Mouse (Mus musculus): ENCODE data around the gene Fgfr2. TPM values are rescaled to one million over a fixed set of nuclear protein-coding genes. Genes with fewer than 3 reads are reported as not detected.
A peak's percentile ranks its signal among the peaks of the same experiment; 100 is the strongest.

Gene Fgfr2
- polyA plus RNA-seq, 1 experiment = 0.17 TPM

- H3K27me3 ChIP-seq (ENCODE audit: control insufficient read depth, insufficient read depth, insufficient read length) = no peaks in the 10 kb centered on the region
These were observed 1048.6 kb downstream of the Fgfr2 start for GRCm38 (mm10) chr7:132074503-132074902.

GRCm38 (mm10) chr7:132070877-132071625 is 1052.1 kb downstream of the Fgfr2 start:
- H3K36me3 ChIP-seq (ENCODE audit: control insufficient read depth, insufficient read depth) = no peaks in the 10 kb centered on the region
- no peak overlapping the region for H3K4me3 ChIP-seq
- no peak for TF ChIP-seq POLR2A (IDR thresholded peaks at IDR 0.05; ENCODE audit: insufficient read length, low read depth)
- no peak for TF ChIP-seq CEBPB (IDR thresholded peaks at IDR 0.05; ENCODE audit: insufficient read depth, poor library complexity, severe bottlenecking)
- TF ChIP-seq SRF (IDR thresholded peaks at IDR 0.05; ENCODE audit: control insufficient read depth, insufficient read length, low read depth) = no peak
- TF ChIP-seq USF1 (IDR thresholded peaks at IDR 0.05; ENCODE audit: low read depth) = no peak
- no peak overlapping the region for H3ac ChIP-seq (ENCODE audit: control insufficient read depth, insufficient read length)
- no peak overlapping the region for H3K4me2 ChIP-seq (ENCODE audit: low read depth)
- H3K27me3 ChIP-seq (ENCODE audit: control insufficient read depth, insufficient read depth, insufficient read length) = no peaks in the 10 kb centered on the region
- H3K79me2 ChIP-seq (ENCODE audit: control insufficient read depth, insufficient read depth) = no peaks in the 10 kb centered on the region

More at GRCm38 (mm10) chr7:132074503-132074902, 1048.6 kb downstream of the Fgfr2 start:
- Histone ChIP-seq H3K79me2 (ENCODE audit: control insufficient read depth, insufficient read depth) (no peaks in the 10 kb centered on the region), H3K4me3 (no peak overlapping the region), H3ac (ENCODE audit: control insufficient read depth, insufficient read length) (no peak overlapping the region), H3K36me3 (ENCODE audit: control insufficient read depth, insufficient read depth) (no peaks in the 10 kb centered on the region), H3K4me2 (ENCODE audit: low read depth) (no peak overlapping the region)
- no peak for TF ChIP-seq POLR2AphosphoS2 (IDR thresholded peaks at IDR 0.05; ENCODE audit: insufficient read length, low read depth)
- no peak for TF ChIP-seq CEBPB (IDR thresholded peaks at IDR 0.05; ENCODE audit: insufficient read depth, poor library complexity, severe bottlenecking)
- no peak for TF ChIP-seq MYOD1 (IDR thresholded peaks at IDR 0.05; ENCODE audit: control insufficient read depth in 1 of 3, insufficient read length in 2 of 3, low read depth in 2 of 3)
- TF ChIP-seq TCF12 (IDR thresholded peaks at IDR 0.05; ENCODE audit: insufficient read depth, poor library complexity, severe bottlenecking) = no peak
- no peak for TF ChIP-seq USF1 (IDR thresholded peaks at IDR 0.05; ENCODE audit: low read depth)
- TF ChIP-seq E2F4 (IDR thresholded peaks at IDR 0.05; ENCODE audit: insufficient read depth) = no peak
- TF ChIP-seq POLR2A (IDR thresholded peaks at IDR 0.05; ENCODE audit: insufficient read length, low read depth) = no peak

GRCm38 (mm10) chr7:132067951-132068350 is 1055.2 kb downstream of the Fgfr2 start:
- Histone ChIP-seq H3K4me3 (no peak overlapping the region), H3K4me2 (ENCODE audit: low read depth) (no peak overlapping the region), H3K79me2 (ENCODE audit: control insufficient read depth, insufficient read depth) (no peaks in the 10 kb centered on the region), H3K36me3 (ENCODE audit: control insufficient read depth, insufficient read depth) (no peaks in the 10 kb centered on the region), H3ac (ENCODE audit: control insufficient read depth, insufficient read length) (no peak overlapping the region), H3K27me3 (ENCODE audit: control insufficient read depth, insufficient read depth, insufficient read length) (no peaks in the 10 kb centered on the region)
- TF ChIP-seq E2F4 (IDR thresholded peaks at IDR 0.05; ENCODE audit: insufficient read depth) (no peak), MYOD1 (IDR thresholded peaks at IDR 0.05; ENCODE audit: control insufficient read depth in 1 of 3, insufficient read length in 2 of 3, low read depth in 2 of 3) (peak in 1 of 3 experiments; percentile 20), MYOG (IDR thresholded peaks at IDR 0.05; ENCODE audit: control insufficient read depth in 1 of 3, insufficient read depth in 1 of 3, insufficient read length in 2 of 3, low read depth in 2 of 3) (no peak), TCF12 (IDR thresholded peaks at IDR 0.05; ENCODE audit: insufficient read depth, poor library complexity, severe bottlenecking) (no peak)

DNA sequence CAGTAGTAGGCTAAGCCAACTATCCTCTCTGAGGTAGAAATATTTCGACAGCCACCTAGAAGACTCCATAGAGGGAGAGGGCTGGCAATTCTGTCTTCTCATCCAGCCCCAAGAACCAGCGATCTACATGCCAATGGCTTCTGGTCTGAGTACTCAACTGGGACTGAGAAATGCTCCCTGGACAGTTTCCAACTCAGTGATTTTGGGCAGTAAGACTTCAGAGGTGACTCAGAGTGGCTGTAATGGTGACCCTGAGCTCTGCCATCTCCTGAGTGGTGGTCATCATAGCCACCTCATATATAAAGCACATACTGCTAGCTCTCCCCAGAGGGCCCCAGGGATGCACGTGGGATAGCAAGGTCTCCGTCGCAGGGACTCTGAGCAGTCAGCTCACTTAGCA is 1055.6 kb downstream of the Fgfr2 start:
- H3ac ChIP-seq (ENCODE audit: control insufficient read depth, insufficient read length) = no peak overlapping the region
- no peaks in the 10 kb centered on the region for H3K27me3 ChIP-seq (ENCODE audit: control insufficient read depth, insufficient read depth, insufficient read length)
- no peaks in the 10 kb centered on the region for H3K79me2 ChIP-seq (ENCODE audit: control insufficient read depth, insufficient read depth)
- no peak overlapping the region for H3K4me2 ChIP-seq (ENCODE audit: low read depth)
- no peaks in the 10 kb centered on the region for H3K36me3 ChIP-seq (ENCODE audit: control insufficient read depth, insufficient read depth)
- TF ChIP-seq POLR2A (IDR thresholded peaks at IDR 0.05; ENCODE audit: insufficient read length, low read depth) (no peak), TCF3 (IDR thresholded peaks at IDR 0.05; ENCODE audit: insufficient read length, low read depth) (no peak), POLR2AphosphoS2 (IDR thresholded peaks at IDR 0.05; ENCODE audit: insufficient read length, low read depth) (no peak), USF1 (IDR thresholded peaks at IDR 0.05; ENCODE audit: low read depth) (no peak), MYOD1 (IDR thresholded peaks at IDR 0.05; ENCODE audit: control insufficient read depth in 1 of 3, insufficient read length in 2 of 3, low read depth in 2 of 3) (no peak), E2F4 (IDR thresholded peaks at IDR 0.05; ENCODE audit: insufficient read depth) (no peak), TCF12 (IDR thresholded peaks at IDR 0.05; ENCODE audit: insufficient read depth, poor library complexity, severe bottlenecking) (no peak), CEBPB (IDR thresholded peaks at IDR 0.05; ENCODE audit: insufficient read depth, poor library complexity, severe bottlenecking) (no peak), MYOG (IDR thresholded peaks at IDR 0.05; ENCODE audit: control insufficient read depth in 1 of 3, insufficient read depth in 1 of 3, insufficient read length in 2 of 3, low read depth in 2 of 3) (no peak)
- no peak overlapping the region for H3K4me3 ChIP-seq

DNA sequence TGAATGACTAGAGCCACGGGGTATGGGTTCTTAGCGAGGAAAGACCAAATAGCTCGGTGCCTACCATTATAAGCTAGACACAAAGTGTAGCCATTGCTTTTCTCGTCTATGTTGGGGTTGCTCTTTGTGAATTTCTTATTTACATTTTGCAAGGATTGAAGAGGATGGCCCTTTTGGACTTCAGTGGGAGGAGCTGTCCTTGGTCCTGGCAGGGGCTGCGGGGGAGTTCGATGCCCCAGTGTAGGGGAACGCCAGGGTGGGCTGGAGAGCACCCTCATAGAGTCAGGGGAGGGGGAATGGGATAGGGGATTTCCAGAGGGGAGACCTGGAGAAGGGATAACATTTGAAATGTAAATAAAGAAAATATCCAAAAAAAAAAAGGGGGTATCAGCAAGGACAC is 1063.0 kb downstream of the Fgfr2 start:
- H3ac ChIP-seq (ENCODE audit: control insufficient read depth, insufficient read length) = no peak overlapping the region
- TF ChIP-seq TCF12 (IDR thresholded peaks at IDR 0.05; ENCODE audit: insufficient read depth, poor library complexity, severe bottlenecking) (no peak), MAX (IDR thresholded peaks at IDR 0.05; ENCODE audit: low read depth) (no peak), E2F4 (IDR thresholded peaks at IDR 0.05; ENCODE audit: insufficient read depth) (no peak), USF1 (IDR thresholded peaks at IDR 0.05; ENCODE audit: low read depth) (no peak), REST (IDR thresholded peaks at IDR 0.05; ENCODE audit: insufficient read depth, insufficient read length) (peak; percentile 59)
- no peak overlapping the region for H3K4me2 ChIP-seq (ENCODE audit: low read depth)
- no peak overlapping the region for H3K4me3 ChIP-seq
- H3K36me3 ChIP-seq (ENCODE audit: control insufficient read depth, insufficient read depth) = no peaks in the 10 kb centered on the region
- no peaks in the 10 kb centered on the region for H3K79me2 ChIP-seq (ENCODE audit: control insufficient read depth, insufficient read depth)
- no peaks in the 10 kb centered on the region for H3K27me3 ChIP-seq (ENCODE audit: control insufficient read depth, insufficient read depth, insufficient read length)
